Mouse (Mus musculus): Measurements from ENCODE around the gene Dyrk3. TPM values are rescaled to one million over a fixed set of nuclear protein-coding genes. Genes with fewer than 3 reads are reported as not detected.
A peak's percentile ranks its signal among the peaks of the same experiment; 100 is the strongest.

Gene Dyrk3
- polyA plus RNA-seq, 1 experiment from 2014 or later: 2.1 TPM

GRCm38 (mm10) chr1:131107575-131108308 is 30.4 kb downstream of the Dyrk3 start:
- H3K9ac ChIP-seq (ENCODE audit: low read length): peak overlapping the region; percentile 35; the same call in 1 of the 2 replicates
- no peaks in the 10 kb centered on the region for H3K36me3 ChIP-seq (ENCODE audit: control insufficient read depth, insufficient read depth)
- WGBS: 39% methylated on average over 10 of the region's 10 CpGs
- H3K4me2 ChIP-seq (ENCODE audit: low read depth, low read length): no peak overlapping the region
- H3K4me3 ChIP-seq (ENCODE audit: low read length): no peak overlapping the region
- no peaks in the 10 kb centered on the region for H3K9me3 ChIP-seq (replicated peaks; ENCODE audit: control insufficient read depth, low read length)
- ATAC-seq (replicated peaks; ENCODE audit: extremely low read depth, insufficient read depth, low FRiP score): peak; percentile 76
- H3K27me3 ChIP-seq (ENCODE audit: control insufficient read depth, insufficient read depth, low read length): no peaks in the 10 kb centered on the region
- H3K27ac ChIP-seq (ENCODE audit: low read length): peak overlapping the region; percentile 67
- H3K4me1 ChIP-seq (ENCODE audit: control insufficient read depth, insufficient read depth, low read length): peaks cover 37% of the 10 kb centered on the region

DNA sequence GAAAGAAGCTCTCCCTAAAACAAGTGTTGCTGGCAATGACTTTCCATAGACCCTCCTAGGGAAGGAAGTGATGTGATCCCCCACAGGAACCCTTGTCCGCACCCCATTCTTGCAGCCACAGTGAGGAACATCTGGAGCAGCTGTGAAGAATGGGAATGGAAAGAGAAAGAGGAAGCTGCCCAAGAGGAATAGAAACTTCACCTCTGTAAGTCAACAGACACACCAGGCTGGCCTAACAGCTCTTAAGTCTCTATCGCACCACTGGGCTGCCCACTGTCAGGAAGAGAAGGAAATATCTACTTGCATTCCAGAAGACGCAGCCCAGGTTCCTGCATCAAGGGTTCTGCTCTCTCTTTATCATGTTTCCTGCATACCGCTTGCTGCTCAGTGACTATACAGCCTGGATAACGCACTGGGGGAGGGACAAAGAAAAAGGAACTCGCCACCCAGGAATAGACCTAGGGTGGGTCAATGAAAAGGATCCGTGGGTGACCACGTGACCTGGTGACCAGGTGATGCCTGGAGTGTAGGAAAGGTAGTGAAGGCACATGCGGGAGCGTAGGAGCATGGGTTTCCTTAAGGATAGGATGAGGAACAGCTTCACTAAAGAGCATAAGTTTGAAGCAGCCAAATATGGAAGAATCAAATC is 34.2 kb downstream of the Dyrk3 start:
- Histone ChIP-seq H3K9me3 (replicated peaks; ENCODE audit: control insufficient read depth, low read length) (no peaks in the 10 kb centered on the region), H3K4me1 (ENCODE audit: control insufficient read depth, insufficient read depth, low read length) (peaks cover 19% of the 10 kb centered on the region), H3K9ac (ENCODE audit: low read length) (no peak overlapping the region), H3K4me3 (ENCODE audit: low read length) (no peak overlapping the region), H3K4me2 (ENCODE audit: low read depth, low read length) (0 out of 2 replicates have a peak overlapping the region, but pooled peaks have one; percentile 3), H3K36me3 (ENCODE audit: control insufficient read depth, insufficient read depth) (no peaks in the 10 kb centered on the region), H3K27me3 (ENCODE audit: control insufficient read depth, insufficient read depth, low read length) (no peaks in the 10 kb centered on the region), H3K27ac (ENCODE audit: low read length) (no peak overlapping the region)
- ATAC-seq (replicated peaks; ENCODE audit: extremely low read depth, insufficient read depth, low FRiP score): no peak
- 36% methylated on average over 10 of the region's 10 CpGs for WGBS

- H3K27me3 ChIP-seq (ENCODE audit: control insufficient read depth, insufficient read depth, low read length): no peaks in the 10 kb centered on the region
- H3K27ac ChIP-seq (ENCODE audit: low read length): no peak overlapping the region
- H3K4me3 ChIP-seq (ENCODE audit: low read length): no peak overlapping the region
- H3K9ac ChIP-seq (ENCODE audit: low read length): no peak overlapping the region
- no peaks in the 10 kb centered on the region for H3K9me3 ChIP-seq (replicated peaks; ENCODE audit: control insufficient read depth, low read length)
- H3K4me2 ChIP-seq (ENCODE audit: low read depth, low read length): no peak overlapping the region
- ATAC-seq (replicated peaks; ENCODE audit: extremely low read depth, insufficient read depth, low FRiP score): no peak
- peaks cover 17% of the 10 kb centered on the region for H3K4me1 ChIP-seq (ENCODE audit: control insufficient read depth, insufficient read depth, low read length)
- WGBS: 59% methylated on average over 1 of the region's 1 CpGs
- no peaks in the 10 kb centered on the region for H3K36me3 ChIP-seq (ENCODE audit: control insufficient read depth, insufficient read depth)
Measured at GRCm38 (mm10) chr1:131100808-131101207, 37.3 kb downstream of the Dyrk3 start.

DNA sequence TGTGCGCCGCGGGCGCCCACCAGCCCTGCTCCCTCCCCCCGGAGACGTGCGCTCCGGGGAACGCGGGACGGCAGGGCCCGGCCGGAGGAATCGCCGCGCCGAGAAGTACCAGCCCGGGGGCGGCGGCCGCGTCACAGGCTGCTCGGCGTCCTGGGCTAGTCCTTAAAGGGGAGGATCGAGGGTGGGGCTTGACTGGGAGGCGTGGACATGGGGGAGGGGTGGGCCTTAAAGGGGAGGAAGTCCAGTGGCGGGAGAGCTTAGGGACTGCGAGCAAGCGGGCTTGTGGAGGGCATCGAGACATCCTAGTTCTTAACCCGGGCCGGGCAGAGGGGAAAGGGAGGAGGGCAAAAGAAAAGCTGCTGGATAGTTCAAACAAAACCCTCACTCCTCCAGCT is 40.4 kb downstream of the Dyrk3 start, which contains the start of gene Mapkapk2:
TSS of gene Mapkapk2 (minus strand) at position 127 of the 395 bp plus-strand sequence.
- H3K4me2 ChIP-seq (ENCODE audit: low read depth, low read length): peak within 1 kb of the TSS; percentile 79
- no peaks in the 10 kb centered on the region for H3K27me3 ChIP-seq (ENCODE audit: control insufficient read depth, insufficient read depth, low read length)
- H3K36me3 ChIP-seq (ENCODE audit: control insufficient read depth, insufficient read depth): no peaks in the 10 kb centered on the region
- peaks cover 37% of the 10 kb centered on the region for H3K4me1 ChIP-seq (ENCODE audit: control insufficient read depth, insufficient read depth, low read length)
- peak; percentile 93 for ATAC-seq (replicated peaks; ENCODE audit: extremely low read depth, insufficient read depth, low FRiP score)
- H3K9ac ChIP-seq (ENCODE audit: low read length): peak within 1 kb of the TSS; percentile 99
- H3K27ac ChIP-seq (ENCODE audit: low read length): peak within 1 kb of the TSS; percentile 98
- under 1% methylated on average over 29 of the region's 32 CpGs for WGBS
- no peaks in the 10 kb centered on the region for H3K9me3 ChIP-seq (replicated peaks; ENCODE audit: control insufficient read depth, low read length)
- H3K4me3 ChIP-seq (ENCODE audit: low read length): peak within 1 kb of the TSS; percentile 99

GRCm38 (mm10) chr1:131096803-131097699 is 41.1 kb downstream of the Dyrk3 start:
- H3K27ac ChIP-seq (ENCODE audit: low read length): peak overlapping the region; percentile 98
- peaks cover 44% of the 10 kb centered on the region for H3K4me1 ChIP-seq (ENCODE audit: control insufficient read depth, insufficient read depth, low read length)

GRCm38 (mm10) chr1:131096132-131096695 is 41.9 kb downstream of the Dyrk3 start:
- 5% methylated on average over 9 of the region's 9 CpGs for WGBS
- Histone ChIP-seq H3K27me3 (ENCODE audit: control insufficient read depth, insufficient read depth, low read length) (no peaks in the 10 kb centered on the region), H3K9me3 (replicated peaks; ENCODE audit: control insufficient read depth, low read length) (no peaks in the 10 kb centered on the region), H3K4me1 (ENCODE audit: control insufficient read depth, insufficient read depth, low read length) (peaks cover 51% of the 10 kb centered on the region), H3K27ac (ENCODE audit: low read length) (peak overlapping the region; percentile 98), H3K4me3 (ENCODE audit: low read length) (peak overlapping the region; percentile 99), H3K9ac (ENCODE audit: low read length) (peak overlapping the region; percentile 99), H3K4me2 (ENCODE audit: low read depth, low read length) (peak overlapping the region; percentile 79), H3K36me3 (ENCODE audit: control insufficient read depth, insufficient read depth) (no peaks in the 10 kb centered on the region)
- no peak for ATAC-seq (replicated peaks; ENCODE audit: extremely low read depth, insufficient read depth, low FRiP score)

More at GRCm38 (mm10) chr1:131096803-131097699, 41.1 kb downstream of the Dyrk3 start:
- ATAC-seq (replicated peaks; ENCODE audit: extremely low read depth, insufficient read depth, low FRiP score): peak; percentile 69
- H3K36me3 ChIP-seq (ENCODE audit: control insufficient read depth, insufficient read depth): no peaks in the 10 kb centered on the region
- peak overlapping the region; percentile 99 for H3K9ac ChIP-seq (ENCODE audit: low read length)
- peak overlapping the region; percentile 79 for H3K4me2 ChIP-seq (ENCODE audit: low read depth, low read length)
- WGBS: under 1% methylated on average over 92 of the region's 98 CpGs
- no peaks in the 10 kb centered on the region for H3K27me3 ChIP-seq (ENCODE audit: control insufficient read depth, insufficient read depth, low read length)
- no peaks in the 10 kb centered on the region for H3K9me3 ChIP-seq (replicated peaks; ENCODE audit: control insufficient read depth, low read length)
- peak overlapping the region; percentile 99 for H3K4me3 ChIP-seq (ENCODE audit: low read length)

DNA sequence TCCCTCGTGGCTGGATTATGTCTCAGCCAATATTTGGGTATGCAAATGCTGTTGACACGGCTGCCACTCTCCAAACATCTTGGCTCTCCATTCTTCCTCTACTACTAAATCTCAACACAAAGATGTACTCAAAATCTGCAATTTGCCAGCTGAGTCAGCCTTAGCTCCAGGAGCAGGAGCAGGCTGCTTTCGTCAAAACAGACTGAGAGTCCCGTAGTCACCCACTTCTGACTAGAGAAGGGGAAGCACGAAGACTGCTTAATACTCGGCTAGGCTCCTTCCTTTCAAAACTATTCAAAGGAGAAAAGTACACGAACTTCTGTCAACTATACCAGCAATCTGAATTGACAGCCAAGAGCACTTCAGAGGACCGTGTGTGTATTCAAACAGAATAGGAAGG is 42.6 kb downstream of the Dyrk3 start:
- Histone ChIP-seq H3K9ac (ENCODE audit: low read length) (peak overlapping the region; percentile 99), H3K9me3 (replicated peaks; ENCODE audit: control insufficient read depth, low read length) (no peaks in the 10 kb centered on the region), H3K4me1 (ENCODE audit: control insufficient read depth, insufficient read depth, low read length) (peaks cover 57% of the 10 kb centered on the region), H3K27ac (ENCODE audit: low read length) (peak overlapping the region; percentile 98), H3K36me3 (ENCODE audit: control insufficient read depth, insufficient read depth) (no peaks in the 10 kb centered on the region), H3K4me2 (ENCODE audit: low read depth, low read length) (peak overlapping the region; percentile 79), H3K4me3 (ENCODE audit: low read length) (peak overlapping the region; percentile 99), H3K27me3 (ENCODE audit: control insufficient read depth, insufficient read depth, low read length) (no peaks in the 10 kb centered on the region)
- ATAC-seq (replicated peaks; ENCODE audit: extremely low read depth, insufficient read depth, low FRiP score): no peak
- 17% methylated on average over 8 of the region's 8 CpGs for WGBS

DNA sequence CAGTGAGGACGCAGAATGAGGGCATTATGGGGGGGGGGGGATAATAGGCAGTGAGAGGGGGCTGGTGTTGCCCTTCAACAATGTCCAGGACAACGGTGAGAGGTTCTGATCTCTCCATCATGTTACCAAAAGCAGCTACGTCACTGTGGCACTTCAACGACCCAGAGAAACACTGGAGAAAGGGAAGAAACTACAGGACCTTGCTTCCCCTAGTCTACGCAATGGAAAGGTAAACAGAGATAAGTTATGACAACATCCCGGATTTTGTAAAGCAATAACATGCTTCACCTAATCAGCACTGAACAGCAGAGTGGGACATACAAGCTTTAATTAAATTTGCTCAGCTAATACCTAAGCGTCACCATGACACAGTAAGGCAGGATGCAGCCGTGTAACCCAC is 44.3 kb downstream of the Dyrk3 start:
- no peak overlapping the region for H3K4me3 ChIP-seq (ENCODE audit: low read length)
- H3K9me3 ChIP-seq (replicated peaks; ENCODE audit: control insufficient read depth, low read length): no peaks in the 10 kb centered on the region
- no peaks in the 10 kb centered on the region for H3K36me3 ChIP-seq (ENCODE audit: control insufficient read depth, insufficient read depth)
- no peak overlapping the region for H3K9ac ChIP-seq (ENCODE audit: low read length)
- ATAC-seq (replicated peaks; ENCODE audit: extremely low read depth, insufficient read depth, low FRiP score): no peak
- H3K27me3 ChIP-seq (ENCODE audit: control insufficient read depth, insufficient read depth, low read length): no peaks in the 10 kb centered on the region
- WGBS: 52% methylated on average over 8 of the region's 8 CpGs
- peak overlapping the region; percentile 23; the same call in 1 of the 2 replicates for H3K4me2 ChIP-seq (ENCODE audit: low read depth, low read length)
- H3K27ac ChIP-seq (ENCODE audit: low read length): no peak overlapping the region
- H3K4me1 ChIP-seq (ENCODE audit: control insufficient read depth, insufficient read depth, low read length): peaks cover 74% of the 10 kb centered on the region

All from heart, embryonic 16.5 days (tissue).